Mouse (Mus musculus) G1E-ER4 (cell line): Measurements from ENCODE around the gene 1810049J17Rik. TPM values are rescaled to one million over a fixed set of nuclear protein-coding genes. Genes with fewer than 3 reads are reported as not detected.
A peak's percentile ranks its signal among the peaks of the same experiment; 100 is the strongest.

Experiments
- GATA1 ChIP-seq: IDR thresholded peaks from one replicate; pipeline ENCODE4 v1.8.0; 2012; ENCODE audit warnings: low read length, inconsistent platforms
- polyA plus RNA-seq: library from polyadenylated mRNA; stranded (reverse); fragments of >175 nt; gene quantifications from 2 replicates; pipeline ENCODE4 v1.2.3, GENCODE M21; 2012

1810049J17Rik gene
- polyA plus RNA-seq, 1 experiment: not detected

DNA sequence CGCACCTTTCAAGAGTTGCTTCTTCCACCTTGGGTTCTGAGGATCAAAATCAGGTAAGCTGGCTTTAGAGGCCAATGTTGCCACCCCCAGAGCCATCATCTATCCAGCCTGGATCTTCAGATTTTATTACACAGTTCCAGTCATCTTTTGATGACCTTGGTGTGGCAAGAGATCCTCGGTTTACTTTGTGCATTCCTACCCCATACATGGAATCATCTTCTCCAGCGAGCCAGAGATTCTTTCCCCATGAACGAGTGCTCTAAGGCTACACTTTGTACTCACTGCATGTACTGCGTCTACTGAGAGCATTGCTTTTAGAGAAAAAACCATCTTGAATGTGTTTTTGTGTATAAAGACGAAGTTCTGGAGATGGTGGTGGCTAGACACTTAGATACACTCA lies 33.6 kb upstream of the 1810049J17Rik start:
- no peak for TF ChIP-seq GATA1

DNA sequence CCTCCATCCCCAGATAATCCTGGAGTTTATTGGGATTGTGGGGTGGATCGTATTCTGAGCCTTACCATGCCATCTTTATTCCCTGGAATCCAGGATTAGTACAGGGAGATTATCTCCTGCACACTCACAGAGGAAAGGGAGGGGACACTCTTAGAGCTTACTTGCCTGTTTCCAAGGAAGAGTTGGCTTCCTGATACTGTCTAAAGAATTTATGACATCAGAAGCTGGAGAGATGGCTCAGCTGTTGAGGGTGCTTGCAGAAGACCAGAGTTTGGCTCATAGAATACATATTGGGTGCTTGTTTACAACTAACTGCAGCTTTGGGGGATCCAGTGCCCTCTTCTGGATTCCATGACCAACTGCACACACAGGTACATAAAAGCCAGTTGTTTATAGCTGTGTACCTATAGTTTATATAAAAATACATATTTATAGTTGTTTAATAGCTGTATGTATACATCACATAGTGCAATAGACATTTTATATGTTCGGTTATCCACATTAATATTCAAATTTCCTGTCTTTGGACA lies 32.6 kb upstream of the 1810049J17Rik start:
- TF ChIP-seq GATA1: no peak

- no peak for TF ChIP-seq GATA1
Measured at GRCm38 (mm10) chr15:12351470-12351869, 29.8 kb upstream of the 1810049J17Rik start.

- TF ChIP-seq GATA1: no peak
Measured at GRCm38 (mm10) chr15:12349840-12350239, 28.1 kb upstream of the 1810049J17Rik start.

GRCm38 (mm10) chr15:12348950-12349349 lies 27.3 kb upstream of the 1810049J17Rik start:
- TF ChIP-seq GATA1: no peak

DNA sequence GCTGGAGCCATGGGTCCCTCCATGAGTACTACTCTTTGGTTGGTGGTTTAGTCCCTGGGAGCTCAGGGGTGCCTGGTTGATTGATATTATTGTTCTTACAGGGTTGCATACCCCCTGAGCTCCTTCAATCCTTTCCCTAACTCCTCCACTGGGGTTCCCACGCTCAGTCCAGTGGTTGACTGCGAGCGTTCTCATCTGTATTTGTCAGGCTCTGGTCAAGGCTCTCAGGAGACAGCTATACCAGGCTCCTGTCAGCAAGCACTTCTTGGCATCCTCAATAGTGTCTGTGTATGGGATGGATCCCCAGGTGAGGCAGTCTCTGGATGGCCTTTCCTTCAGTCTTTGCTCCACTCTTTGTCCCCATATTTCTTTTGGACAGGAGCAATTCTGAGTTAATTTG lies 25.2 kb upstream of the 1810049J17Rik start:
- no peak for TF ChIP-seq GATA1

GRCm38 (mm10) chr15:12341401-12341758 lies 19.7 kb upstream of the 1810049J17Rik start:
- no peak for TF ChIP-seq GATA1

DNA sequence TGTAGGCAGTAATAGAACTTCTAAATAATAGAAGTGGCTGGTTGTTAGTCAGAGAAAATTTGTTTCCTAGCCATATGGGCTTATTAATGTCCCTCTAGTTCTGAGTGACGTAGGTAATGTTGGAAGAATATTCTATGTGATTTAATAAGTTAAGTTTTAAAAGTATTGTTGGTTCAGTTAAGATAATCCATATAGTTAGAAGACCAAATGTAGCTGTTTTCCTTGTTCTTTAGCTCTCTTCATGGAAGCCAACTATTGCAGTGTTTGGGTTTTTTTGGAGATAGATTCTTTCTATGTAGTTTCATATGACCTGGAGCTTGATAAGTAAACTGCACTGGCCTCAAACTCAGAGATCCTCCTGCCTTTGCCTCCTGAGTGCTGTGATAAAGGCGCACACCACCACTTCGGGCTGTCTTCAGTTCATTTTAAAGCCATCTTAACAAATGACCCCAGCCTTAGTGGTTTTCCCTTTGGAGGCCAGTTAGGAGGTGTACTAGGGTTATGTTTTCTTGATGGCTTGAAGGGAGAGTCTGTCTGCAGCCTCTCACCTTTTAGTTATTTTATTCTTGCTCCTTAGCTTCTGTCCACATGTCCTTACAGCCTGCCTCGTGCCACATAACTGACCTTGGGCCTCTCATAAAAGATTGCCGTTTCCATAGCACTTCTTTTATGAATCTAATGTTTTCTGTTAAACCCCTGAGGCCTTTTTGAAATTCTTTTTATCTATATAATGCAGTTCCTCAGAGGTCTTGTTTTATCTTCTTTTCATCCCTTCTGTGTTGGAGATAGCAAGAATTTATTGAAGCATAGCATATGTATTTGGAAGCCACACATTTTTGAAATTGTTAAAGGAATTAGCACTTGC lies 19.1 kb upstream of the 1810049J17Rik start:
- peak; percentile 24 for TF ChIP-seq GATA1

DNA sequence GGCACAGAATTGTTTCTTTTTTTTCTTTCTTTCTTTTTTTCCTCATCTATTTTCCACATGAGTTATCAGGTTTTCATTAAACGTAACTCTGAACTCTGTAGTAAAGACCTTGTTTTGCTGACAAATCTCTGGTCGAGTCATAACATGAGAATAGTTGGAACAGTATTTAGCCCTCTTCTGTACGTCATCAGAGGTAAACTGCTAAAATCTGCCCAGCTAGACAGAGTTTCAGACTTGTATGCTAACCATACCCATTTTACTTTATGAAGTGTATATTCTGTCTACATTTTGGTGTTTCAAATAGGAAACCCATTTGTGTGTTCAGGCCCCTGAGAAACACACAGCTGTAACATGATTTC lies 16.1 kb upstream of the 1810049J17Rik start:
- no peak for TF ChIP-seq GATA1

DNA sequence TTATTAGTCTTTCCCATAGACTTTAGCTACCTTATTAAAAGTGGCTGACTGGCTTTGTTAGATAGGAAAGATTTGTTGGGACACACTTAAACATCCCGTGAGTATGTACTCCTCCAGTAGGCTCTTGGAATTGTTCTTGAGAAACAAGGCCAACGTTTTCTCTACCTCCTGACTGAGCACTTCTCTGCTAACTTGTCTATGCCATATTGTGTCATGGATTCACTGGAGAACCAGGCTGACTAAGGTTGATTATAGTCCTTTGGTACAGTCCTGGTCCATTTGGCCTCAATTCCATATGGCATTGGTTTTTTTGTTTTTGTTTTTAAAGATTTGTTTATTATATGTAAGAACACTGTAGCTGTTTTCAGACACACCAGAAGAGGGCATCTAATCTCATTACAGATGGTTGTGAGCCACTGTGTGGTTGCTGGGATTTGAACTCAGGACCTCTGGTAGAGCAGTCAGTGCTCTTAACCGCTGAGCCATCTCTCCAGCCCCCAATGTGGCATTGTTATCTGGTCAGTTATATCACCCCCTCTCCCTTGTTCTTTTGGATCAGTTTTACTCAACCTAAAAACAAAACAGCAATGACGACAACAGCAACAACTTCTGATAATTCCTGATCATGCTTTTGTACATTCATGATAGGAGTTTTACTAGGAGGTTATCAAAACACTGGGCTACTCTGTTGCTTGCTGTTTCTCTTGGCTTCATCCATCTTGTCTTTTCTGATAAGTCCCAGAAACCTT lies 15.5 kb upstream of the 1810049J17Rik start:
- TF ChIP-seq GATA1: peak; percentile 90

DNA sequence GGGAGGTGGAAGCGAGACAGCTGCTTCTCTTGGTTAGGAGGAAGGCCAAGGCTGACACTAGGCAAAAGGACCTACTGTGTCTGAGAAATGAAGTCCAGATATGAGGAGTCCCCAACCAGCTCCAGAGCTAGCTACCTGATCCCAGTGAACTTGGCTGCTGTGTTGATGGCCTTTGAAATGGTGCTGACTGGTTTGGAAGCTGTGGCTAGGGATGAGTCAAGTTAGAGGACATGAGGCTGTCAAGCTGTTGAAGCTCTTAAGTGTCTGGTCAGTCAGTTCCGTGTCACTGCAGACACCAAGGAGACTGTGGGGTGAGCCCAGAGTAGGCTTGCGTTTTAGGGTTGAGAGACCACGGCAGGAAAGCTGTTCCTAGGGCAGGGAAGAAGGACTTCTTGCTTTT lies 12.7 kb upstream of the 1810049J17Rik start:
- no peak for TF ChIP-seq GATA1

DNA sequence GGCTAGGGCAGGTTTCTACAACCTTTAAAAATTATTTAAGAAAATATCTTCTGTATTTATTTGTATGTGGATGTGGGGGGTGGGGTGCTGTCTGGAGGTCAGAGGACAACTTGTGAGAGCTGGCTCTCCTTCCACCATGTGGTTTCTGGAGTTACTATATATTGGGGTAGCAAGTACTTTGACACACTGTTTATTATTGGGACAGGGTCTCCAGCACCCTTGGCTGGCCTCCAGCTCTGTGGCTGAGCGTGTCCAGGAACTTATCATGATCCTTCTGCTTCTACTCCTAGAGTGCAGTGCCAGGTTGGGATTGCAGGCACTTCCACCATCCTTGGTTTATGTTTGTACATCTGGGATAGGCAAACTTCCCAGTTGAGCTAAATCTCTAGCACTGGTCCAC lies 9.6 kb upstream of the 1810049J17Rik start:
- no peak for TF ChIP-seq GATA1

DNA sequence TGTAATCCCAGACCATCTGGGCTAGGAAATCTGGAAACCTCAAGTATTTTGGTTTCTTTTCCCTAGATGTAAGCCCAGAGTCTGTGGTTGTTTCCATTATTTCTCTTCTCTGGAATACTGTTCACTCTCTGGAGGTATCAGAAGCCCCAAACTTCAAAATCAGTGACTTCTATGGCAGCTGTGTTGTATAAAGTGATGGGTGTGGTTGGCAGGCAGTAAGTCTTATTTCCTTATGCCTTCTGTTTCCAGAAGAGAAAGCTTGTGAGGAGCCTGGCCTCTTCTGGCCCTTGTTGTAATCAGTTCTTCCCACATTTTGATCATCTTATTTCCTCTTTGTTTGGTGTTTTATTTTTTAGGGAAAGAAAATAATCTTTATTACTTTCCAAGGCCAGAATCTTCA lies 9.2 kb upstream of the 1810049J17Rik start:
- no peak for TF ChIP-seq GATA1

DNA sequence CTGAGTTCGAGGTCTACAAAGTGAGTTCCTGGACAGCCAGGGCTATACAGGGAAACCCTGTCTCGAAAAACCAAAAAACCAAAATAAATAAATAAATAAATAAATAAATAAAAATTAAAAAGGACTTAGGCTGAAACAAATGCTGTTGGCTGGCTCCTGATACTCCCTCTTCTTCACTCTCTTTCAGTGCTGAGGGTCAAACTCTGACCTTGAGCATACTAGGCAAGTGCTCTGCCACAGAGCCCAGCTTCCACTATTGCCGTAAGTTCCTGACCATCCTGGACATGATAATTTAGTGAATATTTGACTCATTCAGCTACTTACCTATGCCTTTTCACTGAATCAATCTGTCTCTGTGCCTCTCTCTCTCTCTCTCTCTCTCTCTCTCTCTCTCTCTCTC lies 8.7 kb upstream of the 1810049J17Rik start:
- TF ChIP-seq GATA1: no peak

DNA sequence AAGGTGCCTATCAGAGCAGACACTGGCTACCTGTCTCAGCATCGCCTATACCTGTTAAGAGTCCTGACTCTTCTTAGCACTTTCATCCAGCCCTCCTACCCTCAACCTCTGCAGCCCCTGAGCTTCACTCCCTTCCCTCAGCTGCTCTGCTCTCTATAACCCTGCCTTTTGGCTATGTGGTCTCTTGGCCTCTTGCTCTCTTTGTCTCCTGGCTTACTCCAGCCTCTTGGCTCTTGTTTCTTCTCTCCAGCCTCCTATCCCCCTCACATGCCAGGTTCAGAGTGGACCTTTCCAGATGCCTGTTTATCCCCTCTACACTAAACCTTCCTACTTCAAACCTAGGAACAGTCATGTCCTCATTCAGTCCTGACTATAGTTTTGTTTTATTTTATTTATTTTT lies 2.6 kb upstream of the 1810049J17Rik start:
- no peak for TF ChIP-seq GATA1

GRCm38 (mm10) chr15:12322676-12323402 lies 1.1 kb upstream of the 1810049J17Rik start:
- TF ChIP-seq GATA1: no peak
